Mouse (Mus musculus): Measurements from ENCODE around the gene Nmrk1. TPM values are rescaled to one million over a fixed set of nuclear protein-coding genes. Genes with fewer than 3 reads are reported as not detected.

Gene Nmrk1
- total RNA-seq, 2 experiments from 2014 or later, result 3.3 to 4.1 TPM

DNA sequence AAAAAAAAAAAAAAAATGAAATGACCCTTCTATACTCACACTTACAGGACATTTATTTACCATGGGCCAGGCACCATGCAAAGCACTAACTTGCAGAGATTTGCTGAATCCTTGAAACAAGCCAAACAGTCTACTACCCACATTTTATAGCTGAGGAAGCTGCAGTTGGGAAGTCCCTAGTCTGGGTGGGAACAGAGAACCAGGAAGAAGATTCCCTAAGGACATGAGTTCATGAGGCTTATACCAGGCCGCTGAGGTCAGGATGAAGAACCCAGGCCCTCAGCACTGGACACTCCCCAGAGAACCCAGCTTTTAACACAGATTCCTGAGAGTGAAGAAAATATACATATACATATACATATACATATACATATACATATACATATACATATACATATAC is 14.2 kb upstream of the Nmrk1 start:
- no peak for DNase-seq

- no peak for DNase-seq
Measured at GRCm38 (mm10) chr19:18619060-18619459, 12.7 kb upstream of the Nmrk1 start.

GRCm38 (mm10) chr19:18619691-18620090 is 12.1 kb upstream of the Nmrk1 start:
- no peak for DNase-seq

- no peak for DNase-seq
Measured at GRCm38 (mm10) chr19:18623894-18624293, 7.9 kb upstream of the Nmrk1 start.

DNA sequence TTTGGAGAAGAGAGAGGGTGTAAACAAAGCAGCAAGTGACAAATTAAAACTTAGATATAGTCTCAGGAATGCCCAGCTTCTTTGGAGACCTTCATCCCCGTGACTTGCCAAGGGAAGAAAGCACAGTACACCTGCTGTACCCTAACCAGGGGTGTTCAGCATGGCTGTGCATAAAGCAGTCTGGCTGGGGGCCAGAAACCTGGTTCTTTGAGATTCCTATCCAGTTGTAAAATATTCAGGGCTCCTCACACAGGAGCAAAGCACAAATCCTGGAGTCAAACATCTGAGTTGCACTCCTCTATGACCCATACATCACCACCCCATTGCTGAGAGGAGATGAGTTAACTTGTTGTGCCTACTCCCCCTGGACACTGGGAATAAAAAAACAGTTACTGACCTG is 2.2 kb upstream of the Nmrk1 start:
- DNase-seq, result peak; percentile 23

- peak; percentile 37 for DNase-seq
Measured at GRCm38 (mm10) chr19:18630221-18631119, 1.3 kb upstream of the Nmrk1 start.

DNA sequence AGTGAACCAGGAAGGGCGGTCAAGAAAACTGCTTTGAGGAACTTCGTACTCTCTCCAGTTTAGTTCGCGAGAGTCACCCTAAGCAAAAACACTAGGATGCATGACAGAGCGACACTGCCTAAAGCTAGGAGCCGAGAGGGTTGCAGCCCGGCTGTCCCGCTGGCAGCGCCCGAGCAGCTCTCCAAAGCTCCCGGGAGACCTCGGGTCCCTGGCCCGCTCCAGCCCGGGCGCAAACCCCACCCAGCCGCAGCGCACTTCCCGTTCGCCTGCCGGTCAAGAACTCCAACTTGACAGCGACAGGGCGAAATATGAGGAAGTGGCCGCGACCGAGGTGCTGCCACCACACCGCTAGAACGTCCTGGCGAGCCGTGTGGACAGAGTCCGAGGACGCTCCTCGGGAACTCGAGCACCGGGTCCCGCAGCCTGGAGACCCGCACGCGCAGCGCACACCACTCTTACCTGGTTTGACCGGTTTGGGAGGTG is 548 bp upstream of the Nmrk1 start:
- peak; percentile 78 for DNase-seq

DNA sequence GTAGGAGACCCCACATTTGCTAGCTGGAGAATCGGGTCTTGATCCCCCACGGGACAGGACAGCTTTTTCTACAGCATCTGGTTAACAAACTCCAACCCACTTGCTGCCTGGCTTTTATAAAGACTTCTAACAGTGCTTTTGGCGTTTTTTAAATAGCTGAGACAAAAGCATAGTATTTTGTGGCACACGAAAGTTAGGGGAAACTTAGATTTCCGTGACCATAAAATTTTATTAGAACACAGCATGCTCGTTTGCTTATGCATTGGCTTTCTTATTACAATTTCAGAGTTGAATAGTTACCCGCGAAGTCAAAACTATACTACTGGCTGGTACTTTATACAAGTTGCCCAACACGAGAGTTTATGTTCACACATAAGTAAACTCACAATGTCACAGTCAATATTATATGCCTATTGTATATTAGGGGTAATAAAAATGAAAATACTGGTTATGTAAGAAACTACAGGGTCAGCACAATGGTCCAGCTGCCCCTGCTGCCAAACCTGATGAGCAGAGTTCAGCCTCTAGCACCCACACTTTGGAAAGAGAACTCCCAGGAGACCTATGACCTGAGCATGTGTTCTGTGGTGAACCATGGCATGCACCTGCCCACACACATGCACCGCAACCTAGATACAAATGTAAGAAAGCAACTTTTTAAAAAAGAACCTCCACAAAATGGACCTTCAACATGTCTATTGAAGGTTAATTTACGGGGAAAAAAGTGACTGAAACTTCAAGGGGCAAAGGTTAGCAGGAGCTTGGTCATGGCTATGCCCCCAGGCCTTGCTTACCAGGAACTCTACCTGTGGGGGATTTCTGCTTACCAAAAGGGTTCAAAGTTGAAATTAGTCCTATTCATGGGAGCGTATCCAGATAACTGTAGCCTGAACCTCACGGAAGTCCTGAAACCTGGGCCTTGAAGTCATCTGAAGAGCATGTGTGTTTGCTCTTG is 758 bp downstream of the Nmrk1 start:
- no peak for DNase-seq

- DNase-seq, result no peak
Measured at GRCm38 (mm10) chr19:18637954-18638353, 6.2 kb downstream of the Nmrk1 start.

DNA sequence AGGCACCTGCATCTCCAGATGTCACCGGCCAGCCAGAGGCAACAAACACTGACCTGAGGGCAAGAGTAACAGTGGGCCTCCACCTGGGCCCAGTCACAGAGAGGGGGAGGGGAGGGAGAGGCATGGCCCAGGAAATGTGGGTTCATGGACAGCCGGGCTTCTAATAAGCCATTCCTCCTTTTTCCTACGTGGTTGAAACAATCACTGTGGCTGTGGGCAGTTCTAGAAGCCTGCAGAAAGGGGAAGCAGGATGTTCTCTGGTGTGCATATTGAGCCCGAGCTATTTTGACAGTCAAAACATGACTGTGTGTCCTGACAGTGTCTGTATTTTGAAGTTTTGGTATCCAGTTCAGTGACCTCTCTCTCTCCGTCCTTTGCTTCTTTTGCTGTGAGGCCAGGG is 7.2 kb downstream of the Nmrk1 start:
- no peak for DNase-seq

GRCm38 (mm10) chr19:18639552-18639951 is 7.8 kb downstream of the Nmrk1 start:
- DNase-seq, result no peak

- no peak for DNase-seq
Measured at GRCm38 (mm10) chr19:18641001-18641400, 9.3 kb downstream of the Nmrk1 start.

DNA sequence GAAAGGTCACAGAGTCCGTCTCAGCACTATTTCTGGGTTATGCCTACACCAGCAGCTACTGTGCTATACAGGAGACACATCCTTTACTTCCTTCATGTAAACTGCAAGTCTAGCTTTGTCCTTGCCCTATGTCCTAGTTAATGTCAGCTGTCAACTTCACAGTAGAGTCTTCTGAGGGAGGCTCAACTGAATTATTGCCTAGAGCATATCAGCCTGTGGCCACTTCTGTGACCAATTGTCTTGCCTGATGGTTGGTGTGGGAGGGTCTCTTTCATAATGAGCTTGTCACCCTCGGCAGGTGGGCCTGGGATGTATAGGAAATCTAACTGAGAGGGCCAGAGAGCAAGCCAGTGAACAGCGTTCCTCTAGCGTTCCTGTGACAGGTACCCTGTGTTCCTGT is 11.7 kb downstream of the Nmrk1 start:
- no peak for DNase-seq

GRCm38 (mm10) chr19:18644084-18644483 is 12.3 kb downstream of the Nmrk1 start:
- no peak for DNase-seq

DNA sequence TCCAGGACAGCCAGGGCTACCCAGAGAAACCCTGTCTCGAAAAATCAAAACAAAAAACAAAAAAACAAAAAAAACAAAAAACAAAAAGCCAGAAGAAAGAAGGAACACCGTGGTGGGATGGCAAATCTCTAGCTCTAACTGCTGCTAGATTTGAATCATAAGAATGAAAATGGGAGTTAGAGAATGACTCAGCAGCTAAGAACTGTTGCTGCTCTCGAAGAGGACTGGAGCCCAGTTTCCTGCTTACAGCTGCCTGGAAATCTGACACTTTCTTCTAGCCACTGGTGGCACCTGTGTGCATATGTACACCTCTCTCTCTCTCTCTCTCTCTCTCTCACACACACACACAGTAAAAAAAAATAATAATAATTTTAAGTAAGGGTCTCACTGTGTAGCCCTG is 14.6 kb downstream of the Nmrk1 start:
- no peak for DNase-seq

DNA sequence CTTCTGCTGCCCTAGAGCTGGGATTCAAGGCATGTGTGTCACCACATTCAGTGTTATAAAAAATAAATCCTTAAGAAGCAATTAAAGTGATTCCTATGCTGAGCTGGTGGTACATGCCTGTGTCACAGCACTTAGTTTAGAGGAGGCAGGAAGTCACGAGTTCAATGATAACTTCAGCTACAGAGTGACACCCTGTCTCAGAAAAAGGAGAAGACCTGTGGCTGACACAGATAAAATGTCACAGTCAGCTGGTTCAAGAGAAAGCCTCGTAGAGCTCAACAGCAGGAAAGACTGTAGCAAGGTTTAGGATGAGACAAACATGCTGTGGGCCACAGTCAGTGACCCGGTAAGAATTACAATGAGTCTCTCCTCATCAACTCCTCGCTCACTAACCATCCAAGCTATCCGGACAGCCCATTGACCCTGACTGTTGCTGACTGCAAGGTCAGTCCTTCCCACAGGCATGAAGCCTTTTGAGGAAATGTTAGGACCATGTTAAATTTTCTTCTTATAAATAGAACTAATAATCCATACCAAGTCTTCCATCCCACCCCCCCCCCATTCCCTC is 15.2 kb downstream of the Nmrk1 start:
- no peak for DNase-seq

DNA sequence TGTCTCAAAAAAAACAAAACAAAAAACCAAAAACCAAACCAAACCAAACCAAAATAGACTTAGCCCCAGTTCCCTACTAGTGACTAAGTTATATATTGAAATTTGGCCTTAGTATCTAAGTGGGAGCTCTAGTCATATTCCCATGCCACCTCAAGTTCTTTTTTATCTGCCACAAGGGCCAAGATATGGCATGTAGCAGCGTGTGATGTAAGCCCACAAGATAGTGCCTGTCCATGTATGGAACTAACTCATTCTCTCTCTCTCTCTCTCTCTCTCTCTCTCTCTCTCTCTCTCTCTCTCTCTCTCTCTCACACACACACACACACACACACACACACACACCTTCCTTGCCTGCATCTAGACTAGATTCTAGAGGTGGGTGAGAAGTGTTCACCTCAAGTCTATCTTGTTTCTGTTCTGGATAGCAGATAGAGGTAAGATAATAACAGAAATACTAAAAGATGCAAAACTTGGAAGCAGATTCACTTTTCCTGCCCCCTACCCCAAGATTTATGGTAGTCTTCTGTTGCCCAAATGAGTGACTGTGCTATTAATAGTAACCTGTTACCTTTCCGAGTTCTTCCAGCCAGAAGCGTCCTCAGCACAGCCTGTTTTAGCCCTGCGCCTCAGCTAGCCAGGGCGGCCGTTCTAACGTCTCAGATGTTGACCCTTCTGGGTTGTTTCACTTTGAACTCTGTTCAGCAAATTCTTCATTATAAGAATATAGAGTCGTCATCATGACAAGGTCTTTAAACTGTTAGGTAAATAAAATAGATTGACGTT is 16.2 kb downstream of the Nmrk1 start:
- DNase-seq, result peak; percentile 29

GRCm38 (mm10) chr19:18648558-18648945 is 16.8 kb downstream of the Nmrk1 start:
- DNase-seq, result no peak

DNA sequence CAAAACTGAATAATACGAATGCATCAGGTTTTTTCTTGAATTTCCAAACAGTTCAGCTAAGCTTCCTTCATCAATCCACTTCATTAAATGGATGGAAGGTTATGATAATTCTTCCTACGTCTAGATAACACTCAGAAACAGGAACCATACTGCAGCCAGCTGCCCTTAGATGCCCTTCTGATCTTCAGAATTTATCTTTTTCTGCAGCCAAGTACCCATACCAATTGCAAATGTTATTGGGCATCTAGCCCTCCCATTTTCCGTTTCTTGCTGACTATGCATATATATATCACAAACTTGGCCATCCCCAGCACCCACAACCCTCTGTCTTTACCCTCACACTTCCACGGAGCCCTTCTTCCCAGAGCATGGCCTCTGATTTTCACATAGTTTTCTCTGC is 18.2 kb downstream of the Nmrk1 start:
- no peak for DNase-seq

DNA sequence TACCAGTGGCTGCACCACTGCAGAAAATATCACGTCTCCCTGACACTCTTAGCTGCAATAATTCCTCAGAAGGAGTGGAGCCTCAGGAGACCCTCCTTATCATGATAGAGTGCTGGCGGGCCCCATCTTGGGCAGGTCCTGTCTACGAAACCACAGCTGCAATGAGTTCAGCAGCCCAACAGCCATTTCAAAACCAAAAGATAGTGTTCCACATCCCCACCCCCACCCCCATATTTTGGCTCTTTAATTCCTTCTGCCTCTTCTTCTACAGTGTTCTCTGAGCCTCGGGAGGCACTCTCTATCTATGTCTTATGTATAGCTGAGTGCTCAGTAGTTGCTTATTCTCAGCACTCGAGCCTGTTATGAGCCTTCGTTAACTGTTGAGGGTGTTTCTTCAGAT is 18.7 kb downstream of the Nmrk1 start:
- DNase-seq, result no peak

DNA sequence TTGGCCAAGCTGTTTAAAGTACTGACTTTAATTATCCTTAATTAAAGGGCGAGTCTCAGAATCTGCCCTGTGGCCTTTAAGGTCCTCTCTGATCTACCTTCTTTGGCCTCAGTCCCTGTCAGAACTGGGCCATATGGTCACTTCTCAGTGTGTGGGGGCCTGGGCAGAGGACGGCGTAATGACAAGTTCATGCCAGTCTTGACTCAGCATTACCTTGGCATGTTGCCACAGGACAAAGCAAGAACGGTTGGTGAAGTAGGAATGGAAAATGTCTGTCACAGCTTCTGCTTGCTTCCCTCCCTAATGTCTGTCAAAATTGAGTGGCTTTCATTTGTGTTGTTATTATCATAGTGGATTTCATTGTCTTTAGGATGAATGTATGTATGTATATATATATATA is 20.8 kb downstream of the Nmrk1 start:
- DNase-seq, result peak; percentile 51

DNA sequence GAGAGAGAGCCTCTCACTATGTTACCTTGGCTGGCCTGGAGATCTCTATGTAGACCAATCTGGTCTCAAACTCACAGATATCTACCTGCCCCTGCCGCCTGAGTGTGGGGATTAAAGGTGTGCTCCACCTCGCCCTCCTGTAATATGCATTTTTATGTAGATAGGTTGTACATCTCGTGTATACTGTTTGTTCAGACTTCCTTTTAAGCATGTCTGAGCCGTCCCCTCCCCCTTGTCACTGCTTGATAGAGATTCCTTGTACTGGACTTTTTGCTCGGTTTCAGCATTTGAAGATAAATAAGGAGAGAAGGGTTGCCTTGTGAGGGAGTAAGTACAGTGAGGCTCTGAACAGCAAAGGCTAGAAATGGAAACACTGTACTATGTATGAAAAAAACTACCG is 21.3 kb downstream of the Nmrk1 start:
- DNase-seq, result no peak

Measured in heart, postnatal 4 days (tissue).